Mouse (Mus musculus) myocyte (in vitro differentiated cells): ENCODE measurements around the gene Dscaml1. TPM values are rescaled to one million over a fixed set of nuclear protein-coding genes. Genes with fewer than 3 reads are reported as not detected.

Experiments
- H3K27me3 ChIP-seq: one replicate; pipeline ENCODE4 v1.6.1; 2011; ENCODE audit not compliant: control insufficient read depth, insufficient read depth, insufficient read length
- H3K36me3 ChIP-seq: one replicate; pipeline ENCODE4 v1.6.1; 2011; ENCODE audit not compliant: control insufficient read depth, insufficient read depth
- H3K4me2 ChIP-seq: one replicate; pipeline ENCODE4 v1.6.1; 2011; ENCODE audit warnings: low read depth, control low read depth
- H3K4me3 ChIP-seq: one replicate; pipeline ENCODE4 v1.5.1; 2011; ENCODE audit warnings: mild to moderate bottlenecking, control low read depth, moderate library complexity
- H3K79me2 ChIP-seq: one replicate; pipeline ENCODE4 v1.6.1; 2011; ENCODE audit not compliant: control insufficient read depth, insufficient read depth
- H3ac ChIP-seq: one replicate; pipeline ENCODE4 v1.6.1; 2011; ENCODE audit not compliant: control insufficient read depth, insufficient read length
- CEBPB ChIP-seq: IDR thresholded peaks from 2 replicates; pipeline ENCODE4 v1.6.1; 2011; ENCODE audit warnings: mild to moderate bottlenecking, moderate library complexity; ENCODE audit not compliant: poor library complexity, insufficient read depth, severe bottlenecking
- E2F4 ChIP-seq: IDR thresholded peaks from one replicate; pipeline ENCODE4 v1.6.1; 2011; ENCODE audit warnings: mild to moderate bottlenecking, control low read depth, moderate library complexity; ENCODE audit not compliant: insufficient read depth
- MAX ChIP-seq: IDR thresholded peaks from one replicate; pipeline ENCODE4 v1.6.1; 2011; ENCODE audit warnings: low read depth, mild to moderate bottlenecking, control low read depth
- MYOD1 ChIP-seq, 3 experiments: IDR thresholded peaks; one replicate each; pipeline ENCODE4 v1.6.1; 2011; ENCODE audit warnings: control low read depth in 2 of 3, low read depth in 2 of 3, mild to moderate bottlenecking in 2 of 3, moderate library complexity in 1 of 3; ENCODE audit not compliant: insufficient read length in 2 of 3, control insufficient read depth in 1 of 3
- MYOG ChIP-seq, 3 experiments: IDR thresholded peaks; one replicate each; pipeline ENCODE4 v1.6.1; 2011; ENCODE audit warnings: control low read depth in 2 of 3, low read depth in 2 of 3, mild to moderate bottlenecking in 2 of 3; ENCODE audit not compliant: insufficient read length in 2 of 3, control insufficient read depth in 1 of 3, insufficient read depth in 1 of 3
- POLR2A ChIP-seq: IDR thresholded peaks from one replicate; pipeline ENCODE4 v1.6.1; 2011; ENCODE audit warnings: low read depth, mild to moderate bottlenecking, control low read depth, moderate library complexity; ENCODE audit not compliant: insufficient read length
- POLR2AphosphoS2 ChIP-seq: IDR thresholded peaks from one replicate; pipeline ENCODE4 v1.6.1; 2011; ENCODE audit warnings: low read depth, control low read depth; ENCODE audit not compliant: insufficient read length
- REST ChIP-seq: IDR thresholded peaks from one replicate; pipeline ENCODE4 v1.6.1; 2011; ENCODE audit warnings: mild to moderate bottlenecking, control low read depth, moderate library complexity; ENCODE audit not compliant: insufficient read depth, insufficient read length
- SRF ChIP-seq: IDR thresholded peaks from one replicate; pipeline ENCODE4 v1.6.1; 2011; ENCODE audit warnings: low read depth; ENCODE audit not compliant: control insufficient read depth, insufficient read length
- TCF12 ChIP-seq: IDR thresholded peaks from one replicate; pipeline ENCODE4 v1.6.1; 2011; ENCODE audit warnings: mild to moderate bottlenecking, control low read depth; ENCODE audit not compliant: poor library complexity, insufficient read depth, severe bottlenecking
- TCF3 ChIP-seq: IDR thresholded peaks from one replicate; pipeline ENCODE4 v1.6.1; 2011; ENCODE audit warnings: low read depth, control low read depth; ENCODE audit not compliant: insufficient read length
- USF1 ChIP-seq: IDR thresholded peaks from one replicate; pipeline ENCODE4 v1.6.1; 2011; ENCODE audit warnings: low read depth, mild to moderate bottlenecking, control low read depth, moderate library complexity
- polyA plus RNA-seq: library from polyadenylated mRNA; unstranded; fragments of >200 nt; fragmentation: generic; extraction: Trizol; gene quantifications from one replicate; pipeline ENCODE4 v1.2.1, GENCODE M21; 2012; ENCODE audit warnings: missing spikeins

The Dscaml1 gene
- polyA plus RNA-seq, 1 experiment: not detected

GRCm38 (mm10) chr9:45546902-45547578 is 120.6 kb downstream of the Dscaml1 start:
- Histone ChIP-seq H3K36me3 (no peaks in the 10 kb centered on the region), H3ac (no peak overlapping the region), H3K79me2 (no peaks in the 10 kb centered on the region), H3K4me3 (no peak overlapping the region), H3K27me3 (peaks cover 7% of the 10 kb centered on the region), H3K4me2 (no peak overlapping the region)
- TF ChIP-seq TCF3: no peak
- TF ChIP-seq POLR2A: no peak
- TF ChIP-seq MYOG (IDR thresholded peaks at IDR 0.05; ENCODE audit: control insufficient read depth in 1 of 3, insufficient read depth in 1 of 3, insufficient read length in 2 of 3, low read depth in 2 of 3): no peak
- TF ChIP-seq USF1: no peak
- TF ChIP-seq SRF: no peak
- TF ChIP-seq REST: no peak
- no peak for TF ChIP-seq CEBPB
- no peak for TF ChIP-seq E2F4
- TF ChIP-seq MYOD1 (IDR thresholded peaks at IDR 0.05; ENCODE audit: control insufficient read depth in 1 of 3, insufficient read length in 2 of 3, low read depth in 2 of 3): no peak
- TF ChIP-seq MAX: no peak
- no peak for TF ChIP-seq TCF12
- no peak for TF ChIP-seq POLR2AphosphoS2

GRCm38 (mm10) chr9:45549796-45550195 is 123.4 kb downstream of the Dscaml1 start:
- Histone ChIP-seq H3K36me3 (no peaks in the 10 kb centered on the region), H3K4me3 (no peak overlapping the region), H3K27me3 (peaks cover 7% of the 10 kb centered on the region), H3K79me2 (no peaks in the 10 kb centered on the region), H3ac (no peak overlapping the region), H3K4me2 (no peak overlapping the region)
- no peak for TF ChIP-seq TCF3
- no peak for TF ChIP-seq CEBPB
- no peak for TF ChIP-seq POLR2A
- TF ChIP-seq E2F4: no peak
- TF ChIP-seq TCF12: no peak
- TF ChIP-seq MAX: no peak
- no peak for TF ChIP-seq SRF
- TF ChIP-seq USF1: no peak
- no peak for TF ChIP-seq MYOD1 (IDR thresholded peaks at IDR 0.05; ENCODE audit: control insufficient read depth in 1 of 3, insufficient read length in 2 of 3, low read depth in 2 of 3)
- no peak for TF ChIP-seq MYOG (IDR thresholded peaks at IDR 0.05; ENCODE audit: control insufficient read depth in 1 of 3, insufficient read depth in 1 of 3, insufficient read length in 2 of 3, low read depth in 2 of 3)
- no peak for TF ChIP-seq POLR2AphosphoS2
- no peak for TF ChIP-seq REST

GRCm38 (mm10) chr9:45550210-45550609 is 123.8 kb downstream of the Dscaml1 start:
- H3K79me2 ChIP-seq: no peaks in the 10 kb centered on the region
- H3K36me3 ChIP-seq: no peaks in the 10 kb centered on the region
- peaks cover 7% of the 10 kb centered on the region for H3K27me3 ChIP-seq
- TF ChIP-seq MYOD1 (IDR thresholded peaks at IDR 0.05; ENCODE audit: control insufficient read depth in 1 of 3, insufficient read length in 2 of 3, low read depth in 2 of 3): no peak
- no peak overlapping the region for H3ac ChIP-seq
- no peak overlapping the region for H3K4me3 ChIP-seq
- H3K4me2 ChIP-seq: no peak overlapping the region

- H3K36me3 ChIP-seq: no peaks in the 10 kb centered on the region
- no peak overlapping the region for H3K4me3 ChIP-seq
- H3ac ChIP-seq: no peak overlapping the region
- peaks cover 7% of the 10 kb centered on the region for H3K27me3 ChIP-seq
- no peaks in the 10 kb centered on the region for H3K79me2 ChIP-seq
- TF ChIP-seq SRF (no peak), POLR2A (no peak), POLR2AphosphoS2 (no peak), MAX (no peak), USF1 (no peak), MYOG (IDR thresholded peaks at IDR 0.05; ENCODE audit: control insufficient read depth in 1 of 3, insufficient read depth in 1 of 3, insufficient read length in 2 of 3, low read depth in 2 of 3) (no peak), E2F4 (no peak), REST (no peak), TCF3 (no peak)
- no peak overlapping the region for H3K4me2 ChIP-seq
These were observed 124.2 kb downstream of the Dscaml1 start for GRCm38 (mm10) chr9:45550662-45551061.

- no peak overlapping the region for H3K4me2 ChIP-seq
- no peaks in the 10 kb centered on the region for H3K36me3 ChIP-seq
- H3K27me3 ChIP-seq: peaks cover 7% of the 10 kb centered on the region
- H3K4me3 ChIP-seq: no peak overlapping the region
- TF ChIP-seq REST (no peak), E2F4 (no peak), MYOG (IDR thresholded peaks at IDR 0.05; ENCODE audit: control insufficient read depth in 1 of 3, insufficient read depth in 1 of 3, insufficient read length in 2 of 3, low read depth in 2 of 3) (no peak), TCF12 (no peak), MAX (no peak)
- H3K79me2 ChIP-seq: no peaks in the 10 kb centered on the region
- no peak overlapping the region for H3ac ChIP-seq
These were observed 128.8 kb downstream of the Dscaml1 start for GRCm38 (mm10) chr9:45555036-45555826.
